Mouse (Mus musculus) testis, adult 2 months (tissue): ENCODE measurements around the gene Hist1h2bg. TPM values are rescaled to one million over a fixed set of nuclear protein-coding genes. Genes with fewer than 3 reads are reported as not detected.

Experiments used
- H3K27ac ChIP-seq: fragments of 200-500 bp; 2 replicates; pipeline ENCODE4 v1.5.1; 2012; ENCODE audit warnings: low read depth, low read length; ENCODE audit not compliant: control insufficient read depth, insufficient read depth
- H3K27me3 ChIP-seq: fragments of 200-500 bp; 2 replicates; pipeline ENCODE4 v1.6.1; 2012; ENCODE audit warnings: mild to moderate bottlenecking, low read length, moderate library complexity; ENCODE audit not compliant: control insufficient read depth, insufficient read depth
- H3K36me3 ChIP-seq: fragments of 200-500 bp; 2 replicates; pipeline ENCODE4 v1.6.1; 2012; ENCODE audit warnings: mild to moderate bottlenecking, low read length; ENCODE audit not compliant: control insufficient read depth, insufficient read depth
- H3K4me1 ChIP-seq: fragments of 200-500 bp; 2 replicates; pipeline ENCODE4 v1.6.1; 2012; ENCODE audit warnings: low read length; ENCODE audit not compliant: control insufficient read depth, insufficient read depth
- H3K4me3 ChIP-seq: fragments of 200-500 bp; 2 replicates; pipeline ENCODE4 v1.5.1; 2012; ENCODE audit warnings: low read depth, mild to moderate bottlenecking, low read length, moderate library complexity, mixed read lengths; ENCODE audit not compliant: control insufficient read depth
- CTCF ChIP-seq: fragments of 200-500 bp; IDR thresholded peaks from 2 replicates; pipeline ENCODE4 v1.5.1; 2012; ENCODE audit warnings: low read depth, mild to moderate bottlenecking, inconsistent platforms, low read length, moderate library complexity; ENCODE audit not compliant: control insufficient read depth, insufficient read depth, insufficient replicate concordance
- POLR2A ChIP-seq: fragments of 200-500 bp; IDR thresholded peaks from 2 replicates; pipeline ENCODE4 v1.6.1; 2012; ENCODE audit warnings: low read depth, mild to moderate bottlenecking, inconsistent platforms, low read length, moderate library complexity; ENCODE audit not compliant: control insufficient read depth
- polyA plus RNA-seq: library from polyadenylated mRNA; depleted of rRNA; stranded (reverse); fragments of >200 nt; gene quantifications from 2 replicates; pipeline ENCODE4 v1.2.3, GENCODE M21; 2012; rRNA removed

Gene Hist1h2bg
- 6.8 and 7.8 TPM in 2 replicates for polyA plus RNA-seq

- TF ChIP-seq POLR2A: no peak
- no peak for TF ChIP-seq CTCF
- peak within 1 kb of the TSS; percentile 44 for H3K4me3 ChIP-seq
- H3K27me3 ChIP-seq: no peaks in the 10 kb centered on the region
- H3K4me1 ChIP-seq: peaks cover 4% of the 10 kb centered on the region
- no peaks in the 10 kb centered on the region for H3K36me3 ChIP-seq
- H3K27ac ChIP-seq: peak within 1 kb of the TSS; percentile 62; the same call in 1 of the 2 replicates
Observed at GRCm38 (mm10) chr13:23571022-23571503, at the start of gene Hist1h2bg, which contains the start of gene Hist1h2ae. Gene Hist1h2bg (plus strand): TSS chr13:23571396. Gene Hist1h2ae (minus strand): TSS chr13:23571220.

- Histone ChIP-seq H3K4me3 (no peak overlapping the region), H3K27me3 (no peaks in the 10 kb centered on the region), H3K27ac (no peak overlapping the region), H3K4me1 (peaks cover 2% of the 10 kb centered on the region; the same call in 1 of the 2 replicates), H3K36me3 (no peaks in the 10 kb centered on the region)
- TF ChIP-seq CTCF (no peak), POLR2A (no peak)
Observed at GRCm38 (mm10) chr13:23521703-23522102, 49.5 kb upstream of the Hist1h2bg start.

GRCm38 (mm10) chr13:23523976-23524375 lies 47.2 kb upstream of the Hist1h2bg start:
- peaks cover 2% of the 10 kb centered on the region; the same call in 1 of the 2 replicates for H3K4me1 ChIP-seq
- no peaks in the 10 kb centered on the region for H3K27me3 ChIP-seq
- no peak for TF ChIP-seq POLR2A
- TF ChIP-seq CTCF: no peak
- no peak overlapping the region for H3K4me3 ChIP-seq
- H3K36me3 ChIP-seq: no peaks in the 10 kb centered on the region
- H3K27ac ChIP-seq: no peak overlapping the region

DNA sequence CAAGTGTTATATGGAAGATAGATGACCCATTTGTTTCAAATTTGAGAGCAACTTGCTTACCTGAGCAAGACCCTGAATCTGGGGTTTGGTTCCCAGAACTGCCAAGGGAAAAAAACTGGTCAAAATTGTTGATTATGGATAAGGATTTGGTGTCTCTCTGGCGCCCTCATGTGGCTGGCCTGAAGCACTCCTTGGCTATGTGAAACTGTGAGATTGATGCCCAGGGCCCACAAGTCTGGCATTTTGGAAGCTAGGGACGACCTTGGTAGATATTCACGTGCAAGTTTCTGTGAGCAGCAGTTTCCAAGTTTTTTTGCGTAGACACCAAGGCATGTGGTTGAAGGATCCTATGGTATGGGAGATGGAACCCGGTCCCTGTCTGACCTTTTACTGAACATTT lies 46.5 kb upstream of the Hist1h2bg start:
- Histone ChIP-seq H3K27ac (no peak overlapping the region), H3K36me3 (no peaks in the 10 kb centered on the region), H3K4me1 (peaks cover 2% of the 10 kb centered on the region; the same call in 1 of the 2 replicates), H3K4me3 (no peak overlapping the region), H3K27me3 (no peaks in the 10 kb centered on the region)
- TF ChIP-seq POLR2A: no peak
- peak; percentile 73; the same call in 1 of the 2 replicates for TF ChIP-seq CTCF

DNA sequence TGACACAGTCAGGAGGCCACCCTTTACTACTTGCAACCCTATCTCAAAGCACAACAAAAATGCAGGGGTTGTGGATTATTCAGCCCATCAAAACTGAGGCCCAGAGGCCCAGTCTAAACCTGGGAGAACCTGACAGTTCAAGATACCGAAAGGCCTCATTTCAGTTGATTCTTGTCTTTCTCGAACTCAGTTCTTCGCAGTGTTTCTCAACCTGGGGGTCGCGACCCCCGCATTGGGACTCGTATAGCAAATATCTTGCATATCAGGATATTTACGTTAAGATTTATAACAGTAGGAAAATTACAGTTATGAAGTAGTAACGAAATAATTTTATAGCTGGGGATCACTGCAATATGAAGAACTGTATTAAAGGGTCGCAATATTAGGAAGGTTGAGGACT lies 45.3 kb upstream of the Hist1h2bg start:
- no peak for TF ChIP-seq CTCF
- no peak for TF ChIP-seq POLR2A
- peak overlapping the region; percentile 31; the same call in 1 of the 2 replicates for H3K4me3 ChIP-seq
- peaks cover 2% of the 10 kb centered on the region; the same call in 1 of the 2 replicates for H3K4me1 ChIP-seq
- no peaks in the 10 kb centered on the region for H3K27me3 ChIP-seq
- no peak overlapping the region; the same call in 1 of the 2 replicates for H3K27ac ChIP-seq
- H3K36me3 ChIP-seq: no peaks in the 10 kb centered on the region

DNA sequence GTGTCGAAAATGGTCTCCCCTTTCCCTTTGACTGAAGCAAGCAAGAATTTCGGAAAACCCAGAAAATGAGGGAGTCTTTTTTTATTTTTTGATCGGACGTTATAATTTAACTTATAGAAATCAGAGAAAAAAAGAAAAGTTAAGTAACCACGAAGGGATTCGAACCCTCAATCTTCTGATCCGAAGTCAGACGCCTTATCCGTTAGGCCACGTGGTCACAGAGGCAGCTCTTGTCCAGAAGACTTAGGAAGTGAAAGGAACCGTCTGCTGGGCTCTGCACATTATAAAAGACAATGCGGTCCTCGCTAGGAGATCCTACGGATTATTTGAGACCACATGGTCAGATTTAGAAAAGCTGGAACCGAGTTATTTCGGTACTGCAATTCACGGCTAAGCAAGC lies 44.9 kb upstream of the Hist1h2bg start:
- no peak for TF ChIP-seq POLR2A
- no peak for TF ChIP-seq CTCF

DNA sequence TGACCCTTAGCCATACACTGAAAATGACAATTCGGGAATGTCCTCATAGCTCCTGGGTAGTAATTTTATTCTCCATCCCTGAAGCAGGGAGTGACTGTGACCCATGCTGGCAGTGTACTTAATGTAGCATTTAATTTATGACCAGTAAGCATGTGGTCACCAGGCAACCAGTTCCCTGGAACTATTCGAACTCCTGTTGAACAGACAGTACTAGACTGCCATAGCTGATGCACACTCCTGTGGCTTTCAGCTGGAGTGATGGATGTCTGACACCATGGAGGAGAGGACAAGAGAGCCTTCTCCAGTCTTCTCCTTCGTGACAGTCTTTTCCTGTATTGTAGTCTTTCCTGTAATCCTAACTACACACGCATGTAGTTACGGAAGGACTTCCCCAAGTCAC lies 42.2 kb upstream of the Hist1h2bg start:
- H3K36me3 ChIP-seq: no peaks in the 10 kb centered on the region
- no peak overlapping the region; the same call in 1 of the 2 replicates for H3K27ac ChIP-seq
- peaks cover 7% of the 10 kb centered on the region; the same call in 1 of the 2 replicates for H3K4me1 ChIP-seq
- H3K27me3 ChIP-seq: no peaks in the 10 kb centered on the region
- peak overlapping the region; percentile 41; the same call in 1 of the 2 replicates for H3K4me3 ChIP-seq
- TF ChIP-seq CTCF (no peak), POLR2A (no peak)

More for the DNA sequence above, 44.9 kb upstream of the Hist1h2bg start:
- Histone ChIP-seq H3K4me3 (no peak overlapping the region), H3K27ac (no peak overlapping the region), H3K27me3 (no peaks in the 10 kb centered on the region), H3K4me1 (peaks cover 2% of the 10 kb centered on the region; the same call in 1 of the 2 replicates), H3K36me3 (no peaks in the 10 kb centered on the region)
